In the genomic region with DNA sequence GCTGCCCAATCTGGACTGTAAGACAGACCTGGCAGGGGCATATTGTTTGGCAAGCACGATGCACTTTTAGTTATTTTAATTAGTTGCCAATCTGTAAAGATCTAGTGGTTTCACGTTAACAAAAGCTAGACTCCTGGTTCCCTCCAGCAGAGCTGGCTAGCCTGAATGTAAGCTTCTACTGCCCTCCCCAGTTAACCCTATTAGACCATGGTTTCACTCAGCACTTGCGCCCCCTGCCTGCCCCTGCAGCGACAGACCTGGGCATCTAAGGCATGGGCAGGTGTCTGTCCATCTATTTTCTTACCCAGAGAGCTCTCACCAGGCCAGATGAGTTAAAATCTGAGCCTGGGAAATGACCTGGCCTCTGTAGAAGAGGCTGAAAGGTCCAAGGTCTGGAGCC, we compare ENCODE assay signal across 9 mouse cellular contexts. TPM values are rescaled to one million over a fixed set of nuclear protein-coding genes. Genes with fewer than 3 reads are reported as not detected.
DNase-seq lines count a peak whose midpoint lies in the region; ATAC-seq and TF ChIP-seq lines count a peak whose summit lies in the region.
"Had no signal": no experiment of that assay in that cellular context is flagged by ENCODE, and none has a peak within 500 bp of the region (broad histone marks: within the 10 kb centered on the region; RNA-seq: fewer than 3 reads in every experiment).

No protein-coding gene starts in this region.

- no peaks in the 10 kb centered on the region; the same call in 1 of the 2 replicates for H3K4me1 ChIP-seq in spleen, adult 2 months (ENCODE audit: control insufficient read depth, insufficient read depth, insufficient read length)
- 0 out of 2 replicates have a peak, but pooled peaks cover 4% of the 10 kb centered on the region for H3K4me1 ChIP-seq in embryonic fibroblast, embryonic 13.5 days (ENCODE audit: control insufficient read depth, insufficient read depth, low read length)
- peaks cover 20% of the 10 kb centered on the region for H3K4me1 ChIP-seq in kidney, embryonic 15.5 days
- H3K4me1 ChIP-seq in midbrain, embryonic 13.5 days (replicated peaks), result peaks cover 55% of the 10 kb centered on the region

- H3K4me2 ChIP-seq in kidney, embryonic 15.5 days, result no peak overlapping the region
- peak overlapping the region; percentile 81 for H3K4me2 ChIP-seq in midbrain, embryonic 13.5 days (replicated peaks)

- peak; percentile 60; the same call in 1 of the 2 replicates for ATAC-seq in kidney, embryonic 15.5 days (replicated peaks; ENCODE audit: low FRiP score)
- no peak for ATAC-seq in midbrain, embryonic 13.5 days
- no peak for ATAC-seq in erythroblast, adult 5-6 weeks (replicated peaks; ENCODE audit: low FRiP score, poor library complexity, severe bottlenecking)

- peak; percentile 25; the same call in 1 of the 2 replicates for TF ChIP-seq CTCF in spleen, adult 2 months (IDR thresholded peaks at IDR 0.05; ENCODE audit: extremely low read depth, insufficient read depth, insufficient read length, insufficient replicate concordance)
- TF ChIP-seq CTCF in embryonic fibroblast, embryonic 13.5 days (IDR thresholded peaks at IDR 0.05; ENCODE audit: borderline replicate concordance, insufficient read depth, low read length), result peak; percentile 57; the same call in 1 of the 2 replicates

- no peak overlapping the region for H3K27ac ChIP-seq in spleen, adult 2 months (ENCODE audit: insufficient read depth, low read length)
- no peak overlapping the region for H3K27ac ChIP-seq in embryonic fibroblast, embryonic 13.5 days (ENCODE audit: insufficient read depth, low read length)
- H3K27ac ChIP-seq in kidney, embryonic 15.5 days, result no peak overlapping the region
- peak overlapping the region; percentile 94 for H3K27ac ChIP-seq in midbrain, embryonic 13.5 days

- H3K9me3 ChIP-seq in kidney, embryonic 15.5 days (replicated peaks), result no peaks in the 10 kb centered on the region
- no peaks in the 10 kb centered on the region for H3K9me3 ChIP-seq in midbrain, embryonic 13.5 days

- H3K9ac ChIP-seq in kidney, embryonic 15.5 days, result no peak overlapping the region
- peak overlapping the region; percentile 2; the same call in 1 of the 2 replicates for H3K9ac ChIP-seq in midbrain, embryonic 13.5 days (replicated peaks)

- WGBS in spleen, adult 2 months, result 22% methylated on average over 4 of the region's 4 CpGs
- WGBS in kidney, embryonic 15.5 days, result 13% methylated on average over 4 of the region's 4 CpGs
- WGBS in midbrain, embryonic 13.5 days, result 8% methylated on average over 4 of the region's 4 CpGs

- TF ChIP-seq POLR2A in spleen, adult 2 months (IDR thresholded peaks at IDR 0.05; ENCODE audit: low read depth, low read length), result no peak
- TF ChIP-seq POLR2A in embryonic fibroblast, embryonic 13.5 days (IDR thresholded peaks at IDR 0.05; ENCODE audit: low read depth, low read length), result no peak

- peak; percentile 77 to 83 for DNase-seq in cerebellum, postnatal 14 days
- DNase-seq in cerebellum, adult 11 months, result no peak
- peak in 1 of 2 experiments; percentile 28 for DNase-seq in spleen, adult 2 months (ENCODE audit: low read depth in 1 of 2, low spot score in 2 of 2)
- no peak for DNase-seq in spleen, adult 12 weeks (ENCODE audit: low spot score)

- no peak overlapping the region for H3K4me3 ChIP-seq in spleen, adult 2 months (ENCODE audit: extremely low read depth, insufficient read depth, insufficient read length)
- no peak overlapping the region for H3K4me3 ChIP-seq in embryonic fibroblast, embryonic 13.5 days (ENCODE audit: insufficient read depth, low read length)
- no peak overlapping the region for H3K4me3 ChIP-seq in kidney, embryonic 15.5 days (replicated peaks)
- H3K4me3 ChIP-seq in midbrain, embryonic 13.5 days (replicated peaks), result peak overlapping the region; percentile 50
- H3K4me3 ChIP-seq: megakaryocyte, embryonic 14.5 days had no signal

- no peaks in the 10 kb centered on the region; the same call in 1 of the 2 replicates for H3K27me3 ChIP-seq in spleen, adult 2 months (ENCODE audit: control insufficient read depth, insufficient read depth, low read length)
- peaks cover 36% of the 10 kb centered on the region for H3K27me3 ChIP-seq in kidney, embryonic 15.5 days
- H3K27me3 ChIP-seq in midbrain, embryonic 13.5 days, result no peaks in the 10 kb centered on the region

- H3K36me3 ChIP-seq in spleen, adult 2 months (ENCODE audit: control insufficient read depth, insufficient read depth, low read length), result no peaks in the 10 kb centered on the region
- no peaks in the 10 kb centered on the region for H3K36me3 ChIP-seq in kidney, embryonic 15.5 days
- H3K36me3 ChIP-seq in midbrain, embryonic 13.5 days, result 0 out of 2 replicates have a peak, but pooled peaks cover 5% of the 10 kb centered on the region

RNA-seq across cellular contexts. Expression of a gene that starts 4.4 kb away (rescaled TPM):
- polyA plus RNA-seq in spleen, adult 2 months (2012; rRNA removed), result 5.7 and 7.2 TPM in 2 replicates
- polyA plus RNA-seq in embryonic fibroblast, embryonic 13.5 days (2011; ENCODE audit: insufficient read length, low read depth, missing spikeins), result 17.5 and 20.6 TPM in 2 replicates
- 27.5 and 27.8 TPM in 2 replicates for polyA plus RNA-seq in kidney, embryonic 15.5 days (2015; fragmentation: Nextera tagmentation; extraction: Ambion mirVana)
- 165 and 177 TPM in 2 replicates for polyA plus RNA-seq in midbrain, embryonic 13.5 days (2015; fragmentation: Nextera tagmentation; extraction: Ambion mirVana)
- 1.9 and 3.8 TPM in 2 replicates for total RNA-seq in erythroblast, adult 5-6 weeks (2015; ENCODE audit: low replicate concordance)
- total RNA-seq in erythroblast, adult 5-6 weeks (2017; ENCODE audit: low replicate concordance), result 4.3 and 4.5 TPM in 2 replicates

Comparison
In these comparisons a context has a peak if more than half of its experiments do, and no peak if none do; other contexts are left out.
1. DNase-seq: peak in cerebellum, postnatal 14 days (2 of 2); none in cerebellum, adult 11 months (single experiment) and spleen, adult 12 weeks (single experiment).